Mouse (Mus musculus) cerebellum, adult 8-10 months (tissue): ENCODE results near the gene Inpp4a.

ENCODE experiments used
- DNase-seq: peaks from one replicate; pipeline ENCODE4 v3.0.0; 2022

Inpp4a gene

DNA sequence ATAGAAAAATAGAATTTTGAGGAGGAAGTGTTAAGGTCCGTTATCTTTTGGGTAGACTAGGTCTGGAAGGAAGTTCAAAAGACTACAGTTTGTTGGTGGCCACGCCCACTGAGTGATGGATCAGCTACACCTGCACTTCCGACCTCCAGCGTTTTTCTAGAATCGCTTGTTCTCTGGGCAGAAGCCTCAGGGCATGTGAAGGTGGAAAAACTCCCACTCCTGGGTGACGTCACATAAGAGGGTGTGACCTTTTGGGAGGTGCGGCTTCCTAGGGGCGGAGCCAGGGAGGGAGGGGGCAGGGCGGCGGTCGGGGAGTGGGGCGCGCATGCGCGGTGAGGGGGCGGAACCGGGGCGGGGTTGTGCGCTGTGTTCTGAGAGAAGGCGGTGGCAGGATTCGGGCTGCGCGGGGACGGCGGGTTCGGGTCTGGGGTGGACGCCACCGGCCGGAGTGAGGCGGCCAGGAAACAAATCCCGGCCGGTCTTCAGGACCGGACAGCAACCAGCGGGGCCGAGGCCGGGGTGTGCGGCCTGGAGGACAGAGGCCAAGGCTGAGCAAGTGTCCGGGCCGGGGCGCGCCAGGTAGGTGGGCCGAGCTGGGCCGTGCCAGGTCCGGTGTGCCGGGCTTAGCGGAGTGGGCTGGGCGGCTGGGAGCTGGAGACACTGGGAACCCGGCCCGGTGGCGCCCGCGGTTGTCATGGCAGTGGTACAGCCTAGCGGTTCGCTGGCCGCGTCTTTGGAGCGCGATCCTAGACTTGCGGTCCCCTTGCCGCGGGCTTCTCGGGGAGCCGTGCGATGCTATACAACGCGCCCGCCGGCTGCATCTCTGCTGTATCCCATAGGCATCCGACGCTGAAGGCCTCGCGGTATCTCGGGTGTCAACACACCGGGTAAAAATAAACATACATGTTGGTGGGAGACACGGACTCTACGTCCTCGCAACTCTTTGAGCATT, at the start of gene Inpp4a:
Inpp4a (plus strand) TSS at position 326 of the 952 bp plus-strand sequence.
- DNase-seq, result peak; percentile 96

GRCm38 (mm10) chr1:37250643-37251310, 48.9 kb upstream of the Inpp4a start:
- DNase-seq, result peak; percentile 85

DNA sequence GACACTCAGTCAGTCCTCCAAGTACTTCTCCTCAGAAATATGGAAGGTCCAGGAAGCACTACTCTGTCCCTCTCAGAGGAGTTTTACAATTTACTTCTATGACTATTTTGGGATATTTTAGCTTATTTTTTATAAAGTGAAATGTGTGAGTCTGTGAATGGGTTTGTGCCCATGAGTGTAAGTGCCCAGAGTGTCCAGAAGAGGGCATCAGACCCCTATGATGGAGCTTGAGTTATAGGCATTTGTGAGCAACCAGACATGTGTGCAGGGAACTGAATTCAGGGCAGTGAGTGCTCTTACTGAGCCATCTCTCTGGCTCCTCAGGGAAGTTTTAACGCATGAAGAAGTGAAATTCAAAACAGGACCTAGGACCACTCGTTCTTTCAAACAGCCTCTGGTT, 41.2 kb upstream of the Inpp4a start:
- no peak for DNase-seq

- DNase-seq, result peak; percentile 67
Measured at GRCm38 (mm10) chr1:37272464-37272863, 27.2 kb upstream of the Inpp4a start.

- no peak for DNase-seq
Measured at GRCm38 (mm10) chr1:37286556-37286955, 13.1 kb upstream of the Inpp4a start.

- DNase-seq, result no peak
Measured at GRCm38 (mm10) chr1:37287748-37288147, 11.9 kb upstream of the Inpp4a start.

DNA sequence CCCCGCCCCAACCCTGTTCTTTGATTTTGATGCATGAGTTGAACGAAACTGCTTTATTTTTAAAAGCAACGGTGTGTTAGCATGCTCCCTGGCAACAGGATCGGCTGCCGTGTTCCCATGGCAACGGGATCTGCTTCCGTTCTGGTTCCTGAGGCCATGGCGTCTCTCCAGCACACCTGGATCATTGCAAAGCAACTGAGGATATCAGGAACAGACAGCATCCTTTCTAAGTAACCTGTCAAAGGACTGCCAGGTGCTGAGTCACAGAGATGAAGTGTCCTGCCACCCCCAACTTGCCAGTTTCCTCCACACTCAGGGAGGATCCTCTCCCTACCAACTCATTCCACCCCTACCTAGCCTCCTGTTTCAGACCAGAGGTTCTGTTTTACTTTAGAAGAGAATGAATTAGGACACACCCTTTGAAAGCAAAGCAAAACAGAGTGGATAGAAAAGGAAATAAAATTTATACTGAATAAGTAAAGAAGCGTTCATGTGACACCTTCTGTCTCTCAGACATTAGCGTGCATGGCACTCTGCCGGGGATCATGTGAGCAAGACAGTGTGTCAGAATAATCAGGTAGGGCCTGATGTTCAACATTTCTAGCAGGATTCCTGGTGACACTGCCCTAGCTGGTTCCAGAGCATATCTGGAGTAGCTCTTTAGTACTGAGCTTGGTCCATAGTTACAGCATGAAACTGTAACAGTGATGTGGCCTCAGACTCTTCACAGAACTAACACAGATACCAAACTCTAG, 11.3 kb upstream of the Inpp4a start:
- DNase-seq, result no peak

GRCm38 (mm10) chr1:37288941-37289340, 10.7 kb upstream of the Inpp4a start:
- DNase-seq, result no peak

DNA sequence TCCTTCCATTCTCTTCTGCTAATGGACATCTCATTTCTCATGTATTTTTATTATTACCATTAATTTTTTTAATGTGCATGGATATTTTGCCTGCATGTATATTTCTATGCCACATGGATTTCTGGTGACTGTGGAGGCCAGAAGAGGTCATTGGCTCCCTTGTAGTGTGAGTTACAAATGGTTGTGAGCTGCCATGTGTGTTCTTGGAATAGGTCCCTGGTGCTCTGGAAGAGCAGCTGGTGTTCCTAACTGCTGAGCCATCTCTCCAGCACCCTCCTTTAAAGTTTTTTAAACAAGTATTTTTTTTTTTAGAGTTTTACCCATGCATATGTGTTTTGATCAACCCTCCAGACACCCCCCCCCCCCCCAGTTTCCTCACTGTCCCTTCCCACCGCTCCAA, 3.3 kb upstream of the Inpp4a start:
- no peak for DNase-seq

DNA sequence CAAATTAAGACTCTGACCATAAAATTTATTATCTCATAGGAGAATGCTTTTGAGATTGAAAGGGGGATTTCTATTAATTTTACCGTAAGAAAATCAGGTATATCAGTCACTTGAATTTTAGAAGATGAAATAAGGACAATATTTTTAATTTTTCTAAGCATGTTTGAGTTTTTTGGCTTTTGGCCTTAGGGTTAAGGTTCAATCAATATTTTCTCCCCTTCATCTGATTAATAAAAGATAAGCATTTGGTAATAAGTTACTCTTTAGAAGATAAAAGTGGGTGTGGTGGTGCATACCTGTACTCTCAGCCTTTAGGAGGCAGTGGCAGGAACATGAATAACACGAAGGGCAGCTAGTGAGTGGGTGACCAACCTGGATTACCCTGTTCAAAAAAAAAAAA, 761 bp upstream of the Inpp4a start:
- DNase-seq, result no peak

DNA sequence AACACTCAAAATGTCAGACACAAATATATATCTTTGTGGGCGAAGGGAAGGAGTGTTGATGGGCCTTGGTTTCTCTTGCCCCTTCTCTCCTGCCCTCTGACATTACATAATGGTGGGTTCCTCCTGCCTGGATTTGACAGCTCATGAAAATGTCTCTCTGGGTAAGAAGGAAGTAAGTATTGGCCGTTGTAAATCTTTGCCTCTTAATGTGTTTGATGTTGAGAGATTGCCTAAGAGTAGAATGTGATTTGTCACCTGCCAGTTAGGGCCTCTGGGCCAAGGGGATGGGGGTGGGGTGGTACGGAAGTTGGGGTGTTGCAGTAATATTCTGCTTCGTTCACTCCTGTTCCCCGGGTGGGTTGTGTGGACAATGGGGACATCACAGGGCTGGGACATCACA, 985 bp downstream of the Inpp4a start:
- DNase-seq, result no peak

DNA sequence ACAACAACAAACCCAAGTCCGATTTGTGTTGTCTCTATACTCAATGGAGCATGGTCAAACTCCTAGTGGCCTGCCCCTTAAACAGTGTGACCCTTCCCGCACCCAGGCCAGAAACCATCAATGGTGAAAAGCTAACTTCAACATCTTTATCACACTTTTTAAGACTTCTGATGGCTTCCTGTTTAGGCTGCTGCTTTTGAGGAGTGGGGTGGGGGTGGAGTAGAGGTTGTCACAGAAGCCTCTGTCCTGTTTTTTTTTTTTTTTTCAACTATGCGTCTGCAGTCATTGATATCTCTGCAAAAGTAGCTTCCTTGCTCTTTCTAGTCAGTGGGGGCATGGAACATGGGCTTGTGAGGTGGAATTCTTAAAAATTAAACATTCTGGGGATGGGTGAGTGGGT, 3.1 kb downstream of the Inpp4a start:
- no peak for DNase-seq

GRCm38 (mm10) chr1:37305691-37306287, 6.1 kb downstream of the Inpp4a start:
- DNase-seq, result no peak

- DNase-seq, result no peak
Measured at GRCm38 (mm10) chr1:37307586-37307985, 7.9 kb downstream of the Inpp4a start.

DNA sequence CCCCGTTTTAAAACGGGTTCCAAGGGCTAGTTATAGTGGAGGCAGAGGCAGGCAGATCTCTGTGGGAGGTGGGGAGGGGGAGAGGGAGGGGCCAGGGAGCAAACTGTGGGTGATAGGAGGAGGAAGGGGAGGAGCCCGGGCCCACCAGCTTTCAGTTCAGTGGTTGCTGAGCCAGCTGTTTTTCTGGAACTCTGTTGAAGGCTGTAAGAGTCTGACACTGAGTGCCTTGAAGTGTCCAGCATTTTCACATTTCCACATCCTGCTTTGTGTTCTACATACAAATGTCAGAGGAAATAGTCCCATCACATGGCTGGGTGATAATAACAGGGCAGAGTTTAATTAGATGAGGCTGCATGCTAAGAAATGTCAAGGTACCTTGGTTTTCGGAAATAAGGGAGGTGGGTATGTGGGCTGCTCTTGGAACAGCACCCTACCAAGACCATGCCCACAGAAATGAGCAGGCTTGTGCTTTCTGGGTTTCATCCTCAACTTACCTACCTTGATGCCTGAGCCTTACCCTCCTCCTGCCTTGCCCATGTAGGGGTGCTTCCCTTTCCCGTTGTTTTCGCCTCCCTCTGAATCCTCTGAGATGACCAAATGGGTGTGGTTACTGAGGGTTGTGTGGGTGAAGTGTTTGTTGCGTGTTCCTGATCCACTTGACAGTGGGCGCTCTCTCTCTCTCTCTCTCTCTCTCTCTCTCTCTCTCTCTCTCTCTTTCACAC, 8.5 kb downstream of the Inpp4a start:
- no peak for DNase-seq

GRCm38 (mm10) chr1:37308743-37309100, 9.1 kb downstream of the Inpp4a start:
- DNase-seq, result no peak

GRCm38 (mm10) chr1:37309939-37310515, 10.4 kb downstream of the Inpp4a start:
- DNase-seq, result no peak

DNA sequence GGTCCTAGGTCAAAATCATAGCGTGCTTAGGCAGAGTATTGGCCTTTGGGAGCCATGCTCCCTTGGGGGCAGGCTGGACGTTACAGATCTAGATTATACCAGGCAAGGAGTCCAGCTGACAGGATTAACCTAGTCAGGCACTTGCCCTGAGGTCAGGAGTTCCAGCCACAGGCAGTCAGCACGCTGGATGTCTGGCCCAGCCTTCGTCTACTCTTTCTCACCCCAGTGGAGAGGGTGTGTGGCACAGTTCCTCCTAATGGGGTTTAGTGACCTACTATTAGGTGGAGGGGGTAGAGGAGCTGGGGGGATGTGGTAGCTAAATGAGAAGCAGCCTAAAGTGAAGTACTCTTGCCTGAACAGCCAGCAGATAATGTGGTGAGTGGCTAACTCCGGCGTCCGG, 14.7 kb downstream of the Inpp4a start:
- no peak for DNase-seq

- no peak for DNase-seq
Measured at GRCm38 (mm10) chr1:37317644-37318285, 18.1 kb downstream of the Inpp4a start.

- no peak for DNase-seq
Measured at GRCm38 (mm10) chr1:37318558-37318957, 18.9 kb downstream of the Inpp4a start.

GRCm38 (mm10) chr1:37322690-37323089, 23.0 kb downstream of the Inpp4a start:
- no peak for DNase-seq
